Mouse (Mus musculus) embryonic facial prominence, embryonic 15.5 days (tissue): Measurements from ENCODE around the gene Klc1. TPM values are rescaled to one million over a fixed set of nuclear protein-coding genes. Genes with fewer than 3 reads are reported as not detected.

Experiments
- ATAC-seq: fragments of 200-750 bp; cut with Nextera tagmentation; 2 replicates; pipeline ENCODE4 v1.8.0; 2017; ENCODE audit warnings: low read depth, moderate TSS enrichment; ENCODE audit not compliant: insufficient number of reproducible peaks, low FRiP score, low TSS enrichment
- H3K27ac ChIP-seq: fragments of 300-500 bp; sonication (generic); replicated peaks from 2 replicates; pipeline ENCODE4 v1.5.1; 2015; ENCODE audit warnings: mild to moderate bottlenecking, inconsistent platforms
- H3K27me3 ChIP-seq: fragments of 300-500 bp; sonication (generic); 2 replicates; pipeline ENCODE4 v1.6.1; 2015; ENCODE audit warnings: inconsistent platforms
- H3K36me3 ChIP-seq: fragments of 300-500 bp; sonication (generic); 2 replicates; pipeline ENCODE4 v1.6.1; 2015; ENCODE audit warnings: mild to moderate bottlenecking, inconsistent platforms
- H3K4me1 ChIP-seq: fragments of 300-500 bp; sonication (generic); 2 replicates; pipeline ENCODE4 v1.6.1; 2015; ENCODE audit warnings: inconsistent platforms
- H3K4me2 ChIP-seq: fragments of 300-500 bp; sonication (generic); replicated peaks from 2 replicates; pipeline ENCODE4 v1.6.1; 2015; ENCODE audit warnings: mild to moderate bottlenecking, inconsistent platforms
- H3K4me3 ChIP-seq: fragments of 300-500 bp; sonication (generic); replicated peaks from 2 replicates; pipeline ENCODE4 v1.5.1; 2015; ENCODE audit warnings: mild to moderate bottlenecking, inconsistent platforms
- H3K9ac ChIP-seq: fragments of 300-500 bp; sonication (generic); 2 replicates; pipeline ENCODE4 v1.6.1; 2015; ENCODE audit warnings: inconsistent platforms
- H3K9me3 ChIP-seq: fragments of 300-500 bp; sonication (generic); replicated peaks from 2 replicates; pipeline ENCODE4 v1.6.1; 2016; ENCODE audit warnings: inconsistent platforms
- WGBS: fragments of 180-500 bp; shearing (Covaris S2); methylation state at CpG from one replicate; pipeline ENCODE4 v1.1.7; 2015; 5-methylcytosine and 5-hydroxymethylcytosine counted together
- polyA plus RNA-seq: library from polyadenylated mRNA; unstranded; fragments of >200 nt; fragmentation: Nextera tagmentation; extraction: Ambion mirVana; gene quantifications from 2 replicates; pipeline ENCODE4 v1.2.1, GENCODE M21; 2015

The Klc1 gene
- polyA plus RNA-seq, 1 experiment from 2014 or later, result 124 TPM

DNA sequence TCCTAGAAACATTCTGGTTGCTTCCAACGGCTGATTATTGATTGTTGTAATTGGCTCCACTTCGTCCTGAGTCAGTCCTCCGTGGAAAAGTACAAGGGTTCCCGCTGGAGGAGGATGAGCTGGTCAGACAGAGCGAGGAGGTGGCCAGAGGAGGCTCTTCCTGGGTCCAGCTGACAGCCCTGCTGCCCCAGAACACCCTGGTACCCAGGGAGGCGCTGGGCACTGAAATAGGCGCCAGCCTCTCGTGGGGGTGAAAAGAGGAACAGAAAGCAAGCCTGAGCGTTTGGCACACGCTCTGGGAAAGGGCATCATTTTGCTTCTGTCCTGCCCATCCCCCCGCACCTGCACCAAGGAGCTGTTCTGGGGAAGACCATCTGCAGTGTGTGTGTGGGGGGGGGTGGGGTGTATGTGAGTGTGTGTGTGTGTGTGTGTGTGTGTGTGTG lies 14.6 kb upstream of the Klc1 start:
- WGBS, result 78% methylated on average over 11 of the region's 11 CpGs
- no peaks in the 10 kb centered on the region for H3K9me3 ChIP-seq
- peaks cover 19% of the 10 kb centered on the region for H3K4me1 ChIP-seq
- no peak overlapping the region for H3K9ac ChIP-seq
- H3K27ac ChIP-seq, result no peak overlapping the region
- no peak overlapping the region for H3K4me3 ChIP-seq
- no peaks in the 10 kb centered on the region for H3K27me3 ChIP-seq
- no peak for ATAC-seq
- H3K36me3 ChIP-seq, result no peaks in the 10 kb centered on the region
- H3K4me2 ChIP-seq, result no peak overlapping the region

DNA sequence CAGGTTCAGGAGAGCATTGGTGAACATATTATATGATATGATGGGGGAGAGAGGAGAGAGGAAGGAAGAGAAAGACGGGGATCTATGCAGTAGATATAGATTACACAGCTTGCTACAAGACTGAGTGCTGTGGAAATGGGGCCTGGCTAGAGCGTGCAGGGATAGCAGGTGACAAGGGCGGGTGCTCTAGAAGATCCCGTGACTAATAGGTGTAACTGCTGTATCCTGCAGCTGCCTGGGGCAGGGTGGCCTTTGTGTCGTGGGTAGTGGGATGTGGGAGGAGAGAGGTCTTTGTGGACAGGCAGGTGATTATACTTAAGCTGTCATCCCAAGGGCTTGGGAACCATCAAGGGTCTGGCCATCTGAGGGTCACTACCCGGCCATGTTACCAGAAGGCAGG lies 13.4 kb upstream of the Klc1 start:
- Histone ChIP-seq H3K27ac (peak overlapping the region; percentile 79), H3K4me1 (peaks cover 22% of the 10 kb centered on the region), H3K9me3 (no peaks in the 10 kb centered on the region), H3K4me2 (no peak overlapping the region), H3K27me3 (no peaks in the 10 kb centered on the region), H3K9ac (no peak overlapping the region), H3K36me3 (no peaks in the 10 kb centered on the region), H3K4me3 (no peak overlapping the region)
- no peak for ATAC-seq
- 67% methylated on average over 6 of the region's 6 CpGs for WGBS

DNA sequence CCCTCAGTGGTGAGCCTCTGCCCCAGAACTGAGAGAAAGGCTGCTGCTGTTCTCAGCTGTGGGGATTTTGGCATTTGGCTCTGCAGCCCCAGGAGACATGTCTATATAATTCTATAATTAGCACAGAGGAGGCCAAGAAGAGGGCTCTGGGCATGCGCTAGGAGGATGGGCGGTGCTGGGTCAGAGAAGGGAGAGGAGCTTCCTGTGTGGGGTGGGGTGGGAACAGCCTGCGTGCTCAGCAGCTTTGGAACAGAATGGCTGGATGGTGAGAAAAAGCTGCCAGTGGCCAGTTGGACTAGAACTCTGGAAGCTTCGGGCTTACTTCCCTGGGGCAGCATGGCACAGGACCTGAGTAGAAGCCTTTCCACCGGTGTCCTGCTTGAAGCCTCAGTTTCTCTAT lies 12.6 kb upstream of the Klc1 start:
- 40% methylated on average over 5 of the region's 5 CpGs for WGBS
- no peak overlapping the region for H3K4me3 ChIP-seq
- no peak overlapping the region for H3K9ac ChIP-seq
- H3K27ac ChIP-seq, result peak overlapping the region; percentile 79
- H3K27me3 ChIP-seq, result no peaks in the 10 kb centered on the region
- H3K36me3 ChIP-seq, result no peaks in the 10 kb centered on the region
- ATAC-seq, result peak; percentile 77
- peaks cover 23% of the 10 kb centered on the region for H3K4me1 ChIP-seq
- H3K4me2 ChIP-seq, result peak overlapping the region; percentile 19; the same call in 1 of the 2 replicates
- no peaks in the 10 kb centered on the region for H3K9me3 ChIP-seq

DNA sequence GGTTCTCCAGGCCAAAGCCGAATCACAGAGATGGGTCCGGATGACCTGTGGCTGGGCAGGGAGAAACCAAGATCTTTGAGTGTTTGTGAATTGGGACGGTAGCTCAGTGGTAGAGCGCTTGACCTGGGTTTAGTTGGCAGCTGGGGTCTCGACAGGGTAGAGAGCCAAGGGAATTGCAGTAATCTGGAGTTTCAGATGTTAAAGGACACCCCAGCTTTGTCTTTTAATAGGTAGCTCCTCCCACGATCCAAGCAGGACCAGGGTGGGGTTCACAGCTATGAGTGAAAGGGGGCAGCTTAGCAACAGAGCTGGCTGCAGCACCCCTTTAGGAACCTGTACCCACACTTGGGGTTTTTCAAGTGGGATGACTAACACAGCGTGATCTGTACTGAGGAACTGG lies 11.2 kb upstream of the Klc1 start:
- H3K9ac ChIP-seq, result no peak overlapping the region
- H3K27me3 ChIP-seq, result no peaks in the 10 kb centered on the region
- ATAC-seq, result no peak
- no peaks in the 10 kb centered on the region for H3K36me3 ChIP-seq
- no peaks in the 10 kb centered on the region for H3K9me3 ChIP-seq
- no peak overlapping the region for H3K4me3 ChIP-seq
- peaks cover 23% of the 10 kb centered on the region for H3K4me1 ChIP-seq
- no peak overlapping the region for H3K4me2 ChIP-seq
- WGBS, result 86% methylated on average over 7 of the region's 7 CpGs
- no peak overlapping the region for H3K27ac ChIP-seq

DNA sequence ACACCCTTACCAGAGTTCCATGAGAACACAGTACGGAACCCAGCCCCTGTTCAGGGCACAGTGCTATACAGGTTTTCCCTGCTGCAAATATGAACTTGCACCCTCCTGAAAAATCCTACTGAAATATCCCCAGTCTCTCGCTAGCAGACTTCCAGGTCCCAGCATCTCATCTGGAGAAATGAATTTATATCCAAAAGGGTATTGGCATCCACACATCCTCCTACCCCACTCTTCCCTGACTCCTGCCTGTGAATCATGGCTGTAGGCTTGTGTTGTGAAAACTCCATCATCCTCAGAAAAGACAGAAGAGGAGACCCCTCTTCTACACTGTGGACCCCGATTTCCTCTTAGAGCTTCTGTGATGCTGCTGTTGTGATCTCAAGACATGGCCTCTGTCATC lies 7.9 kb upstream of the Klc1 start:
- WGBS, result 93% methylated on average over 3 of the region's 3 CpGs
- H3K27me3 ChIP-seq, result no peaks in the 10 kb centered on the region
- H3K27ac ChIP-seq, result no peak overlapping the region
- no peak overlapping the region for H3K4me2 ChIP-seq
- H3K9me3 ChIP-seq, result no peaks in the 10 kb centered on the region
- H3K36me3 ChIP-seq, result no peaks in the 10 kb centered on the region
- H3K4me3 ChIP-seq, result no peak overlapping the region
- H3K9ac ChIP-seq, result no peak overlapping the region
- no peak for ATAC-seq
- peaks cover 20% of the 10 kb centered on the region for H3K4me1 ChIP-seq

DNA sequence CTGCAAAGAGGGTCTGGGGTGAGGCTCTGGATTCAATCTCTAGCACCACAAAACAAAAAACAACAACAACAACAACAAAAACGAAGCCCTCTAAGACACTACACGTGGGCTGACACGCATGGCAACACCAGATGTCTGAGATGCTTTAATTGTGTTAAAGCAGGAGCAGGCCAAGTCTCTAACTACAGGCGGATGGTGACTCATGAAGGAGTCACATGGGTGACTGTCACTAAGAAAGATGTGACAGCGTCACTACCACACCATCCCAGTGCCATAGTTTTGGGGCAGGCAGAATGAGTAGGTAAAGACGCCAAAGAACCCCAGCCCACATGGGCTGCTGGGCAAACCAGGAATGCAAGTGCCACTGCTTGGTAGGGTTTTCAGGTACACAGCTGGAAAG lies 6.2 kb upstream of the Klc1 start:
- Histone ChIP-seq H3K27me3 (no peaks in the 10 kb centered on the region), H3K27ac (no peak overlapping the region), H3K36me3 (no peaks in the 10 kb centered on the region), H3K4me2 (no peak overlapping the region), H3K9me3 (no peaks in the 10 kb centered on the region), H3K4me3 (no peak overlapping the region), H3K9ac (no peak overlapping the region), H3K4me1 (peaks cover 11% of the 10 kb centered on the region; the same call in 1 of the 2 replicates)
- ATAC-seq, result no peak
- WGBS, result 77% methylated on average over 6 of the region's 6 CpGs

DNA sequence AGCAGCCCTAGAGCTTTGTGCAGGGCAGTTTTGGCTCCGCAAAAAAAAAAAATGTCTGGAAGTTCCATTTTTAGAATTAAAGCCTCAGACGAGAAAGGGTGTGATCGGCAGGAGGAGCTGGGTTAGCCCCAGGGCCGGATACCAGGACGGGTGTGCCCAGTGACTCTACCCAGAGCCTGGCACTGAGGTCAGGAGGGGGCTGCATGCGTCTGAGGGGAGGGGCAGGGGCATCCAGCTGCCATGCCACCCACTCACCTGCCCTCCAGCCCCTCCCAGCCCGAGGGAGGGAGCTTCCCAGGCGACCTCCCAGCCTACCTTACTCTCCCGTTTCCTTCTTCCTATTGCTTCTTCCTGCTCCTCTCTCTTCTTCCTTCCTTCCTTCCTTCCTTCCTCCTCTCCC lies 5.3 kb upstream of the Klc1 start:
- Histone ChIP-seq H3K4me1 (peaks cover 20% of the 10 kb centered on the region), H3K4me2 (no peak overlapping the region), H3K9ac (no peak overlapping the region), H3K27ac (no peak overlapping the region), H3K27me3 (no peaks in the 10 kb centered on the region), H3K9me3 (no peaks in the 10 kb centered on the region), H3K36me3 (no peaks in the 10 kb centered on the region), H3K4me3 (no peak overlapping the region)
- no peak for ATAC-seq
- 45% methylated on average over 9 of the region's 9 CpGs for WGBS

DNA sequence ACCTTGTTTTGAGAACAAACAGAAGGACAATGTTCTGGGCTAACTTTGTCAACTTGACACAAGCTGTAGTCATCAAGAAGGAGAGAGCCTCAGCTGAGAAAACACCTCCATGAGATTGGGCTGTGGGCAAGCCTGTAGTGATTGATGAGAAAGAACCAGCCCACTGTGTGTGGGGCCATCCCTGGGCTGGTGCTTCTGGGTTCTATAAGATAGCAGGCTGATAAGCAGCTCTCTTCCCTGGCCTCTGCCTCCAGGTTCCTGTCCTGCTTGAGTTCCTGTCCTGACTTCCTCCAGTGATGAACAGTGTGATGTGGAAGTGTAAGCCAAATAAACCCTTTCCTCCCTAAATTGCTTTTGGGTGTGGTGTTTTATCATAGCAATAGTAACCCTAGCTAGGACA lies 3.9 kb upstream of the Klc1 start:
- Histone ChIP-seq H3K27ac (no peak overlapping the region), H3K36me3 (no peaks in the 10 kb centered on the region), H3K4me3 (no peak overlapping the region), H3K4me1 (peaks cover 24% of the 10 kb centered on the region), H3K27me3 (no peaks in the 10 kb centered on the region), H3K4me2 (no peak overlapping the region), H3K9me3 (no peaks in the 10 kb centered on the region), H3K9ac (no peak overlapping the region)
- ATAC-seq, result no peak

DNA sequence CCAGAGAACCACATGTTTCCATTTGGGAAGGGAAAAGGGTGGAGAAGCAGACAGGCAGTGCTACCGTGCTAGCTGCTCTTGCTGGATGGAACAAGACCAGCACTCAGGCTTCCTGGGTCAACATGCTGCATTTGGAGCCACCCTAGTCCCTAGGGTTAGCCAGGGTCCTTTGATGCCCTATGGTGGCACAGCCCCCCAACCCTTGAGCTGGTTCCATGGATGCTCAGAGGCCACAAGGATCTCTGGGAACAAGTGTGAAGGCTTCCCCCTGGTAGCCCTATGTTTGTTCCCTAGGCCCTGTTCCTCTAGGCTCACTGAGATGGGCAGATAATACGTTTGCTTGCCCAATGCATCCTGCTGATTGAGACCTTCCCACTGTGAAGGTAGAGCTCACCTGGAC lies 3.4 kb upstream of the Klc1 start:
- ATAC-seq, result no peak
- Histone ChIP-seq H3K27ac (no peak overlapping the region), H3K4me1 (peaks cover 27% of the 10 kb centered on the region), H3K27me3 (no peaks in the 10 kb centered on the region), H3K4me3 (no peak overlapping the region), H3K36me3 (no peaks in the 10 kb centered on the region), H3K4me2 (no peak overlapping the region), H3K9me3 (no peaks in the 10 kb centered on the region), H3K9ac (no peak overlapping the region)
- 49% methylated on average over 2 of the region's 2 CpGs for WGBS

DNA sequence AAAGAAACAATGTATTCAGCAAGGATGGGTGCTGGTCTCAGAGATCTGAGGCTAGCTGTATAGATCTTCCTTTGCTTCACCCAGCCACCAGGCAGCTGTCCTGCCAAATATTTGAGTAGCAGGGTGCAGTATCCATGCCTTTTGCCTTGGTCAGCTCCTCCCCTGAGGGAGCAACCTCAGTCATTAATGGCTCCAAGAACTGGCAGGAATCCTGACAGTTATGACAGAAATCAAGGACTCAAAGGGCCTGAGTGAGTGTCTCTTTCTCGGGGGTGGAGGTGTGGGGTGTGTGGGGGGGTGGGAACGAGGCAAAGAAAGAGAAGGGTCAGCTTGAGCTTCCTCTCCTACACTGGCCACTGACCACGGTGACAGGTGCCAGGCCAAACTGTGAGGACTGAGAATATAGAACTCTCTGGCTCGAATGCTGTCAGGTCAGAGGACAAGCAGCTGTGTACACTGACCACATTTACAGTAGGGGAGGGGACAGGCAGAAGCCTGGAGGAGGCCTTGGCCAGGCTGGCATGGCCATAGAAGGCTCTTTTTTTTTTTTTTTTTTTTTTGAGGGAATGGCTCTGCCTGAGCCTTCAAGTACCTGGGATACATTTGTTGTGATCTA lies 2.5 kb upstream of the Klc1 start:
- H3K4me3 ChIP-seq, result no peak overlapping the region

DNA sequence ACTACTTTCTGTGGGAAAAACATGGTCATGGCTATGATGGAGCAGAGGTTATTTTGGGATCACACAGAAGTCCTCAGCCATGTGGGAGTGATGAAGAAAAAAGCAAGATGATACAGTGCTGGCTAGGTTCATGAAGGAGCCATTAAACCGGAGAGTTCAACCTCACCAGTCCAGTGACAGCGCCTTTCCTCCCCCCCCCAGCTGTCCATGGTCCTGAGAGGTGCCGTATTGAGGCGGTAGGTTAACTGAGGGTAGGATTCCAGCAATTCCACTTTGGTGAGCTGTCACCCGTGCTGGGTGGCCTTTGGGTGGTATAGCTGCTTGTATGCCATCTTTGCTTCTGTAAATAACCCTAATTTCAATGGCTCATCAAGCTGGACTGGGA lies 2.0 kb upstream of the Klc1 start:
- no peak for ATAC-seq
- H3K9me3 ChIP-seq, result no peaks in the 10 kb centered on the region
- no peak overlapping the region for H3K27ac ChIP-seq
- no peaks in the 10 kb centered on the region for H3K36me3 ChIP-seq
- 30% methylated on average over 5 of the region's 5 CpGs for WGBS
- peaks cover 34% of the 10 kb centered on the region for H3K4me1 ChIP-seq
- H3K4me2 ChIP-seq, result no peak overlapping the region
- H3K4me3 ChIP-seq, result no peak overlapping the region
- H3K9ac ChIP-seq, result no peak overlapping the region
- no peaks in the 10 kb centered on the region for H3K27me3 ChIP-seq

More for the DNA sequence above, 2.5 kb upstream of the Klc1 start:
- Histone ChIP-seq H3K9me3 (no peaks in the 10 kb centered on the region), H3K4me2 (no peak overlapping the region), H3K4me1 (peaks cover 33% of the 10 kb centered on the region), H3K27me3 (no peaks in the 10 kb centered on the region), H3K9ac (no peak overlapping the region), H3K27ac (no peak overlapping the region), H3K36me3 (no peaks in the 10 kb centered on the region)
- ATAC-seq, result no peak
- WGBS, result 60% methylated on average over 4 of the region's 4 CpGs

DNA sequence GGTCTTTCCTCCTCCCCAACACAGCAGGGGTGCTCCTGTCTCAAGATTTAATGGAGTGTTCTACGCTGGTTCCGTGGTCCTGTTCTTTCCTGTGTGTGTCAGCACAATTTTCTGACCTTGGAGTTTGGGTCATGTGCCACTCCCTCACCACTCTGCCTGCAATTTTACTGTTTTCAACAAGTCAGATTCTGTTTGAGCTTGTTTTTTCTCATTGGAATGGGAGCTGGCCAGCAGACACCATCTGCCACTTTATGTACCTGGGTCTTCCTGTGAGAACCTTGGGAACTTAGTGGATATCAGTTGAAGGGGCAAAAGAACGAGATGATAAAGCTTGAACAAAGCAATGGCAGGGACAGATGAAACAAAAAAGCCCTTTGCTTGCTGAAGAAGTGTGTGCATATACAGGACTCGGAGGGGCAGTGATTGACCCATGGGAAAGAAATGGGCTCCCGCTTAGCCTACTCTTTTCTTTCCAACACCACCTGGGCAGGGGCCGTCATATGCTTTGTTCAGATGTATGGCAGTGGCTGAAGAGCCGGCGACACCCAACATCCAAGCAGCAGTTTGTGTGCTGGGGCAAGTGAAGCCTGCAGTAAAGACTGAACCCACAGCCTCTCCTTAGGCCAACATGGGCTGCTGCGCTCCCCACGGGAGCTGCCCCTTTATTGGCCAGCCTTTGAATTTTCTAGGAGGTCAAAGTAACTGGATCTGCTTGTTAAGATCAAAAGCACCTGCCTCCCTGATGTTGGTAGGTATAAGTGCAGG lies 906 bp upstream of the Klc1 start:
- ATAC-seq, result no peak
- H3K9ac ChIP-seq, result peak overlapping the region; percentile 97
- H3K4me3 ChIP-seq, result peak overlapping the region; percentile 64
- H3K36me3 ChIP-seq, result peaks cover 4% of the 10 kb centered on the region; the same call in 1 of the 2 replicates
- peaks cover 42% of the 10 kb centered on the region for H3K4me1 ChIP-seq
- H3K27me3 ChIP-seq, result no peaks in the 10 kb centered on the region
- 48% methylated on average over 10 of the region's 10 CpGs for WGBS
- no peaks in the 10 kb centered on the region for H3K9me3 ChIP-seq
- peak overlapping the region; percentile 96 for H3K4me2 ChIP-seq
- peak overlapping the region; percentile 87 for H3K27ac ChIP-seq
